Mouse (Mus musculus): ENCODE data around the gene Tcf12.

GRCm38 (mm10) chr9:72098056-72098455 lies 13.6 kb downstream of the Tcf12 start:
- TF ChIP-seq CTCF (IDR thresholded peaks at IDR 0.05; ENCODE audit: extremely low read depth, insufficient read depth, insufficient read length, insufficient replicate concordance) = no peak
- TF ChIP-seq POLR2A (IDR thresholded peaks at IDR 0.05; ENCODE audit: low read depth, low read length) = no peak

All from spleen, adult 2 months (tissue).